Mouse (Mus musculus) neural tube, embryonic 13.5 days (tissue): Measurements from ENCODE around the gene Clcnka. TPM values are rescaled to one million over a fixed set of nuclear protein-coding genes. Genes with fewer than 3 reads are reported as not detected.

ENCODE experiments used
- ATAC-seq: fragments of 200-750 bp; cut with Nextera tagmentation; 2 replicates; pipeline ENCODE4 v1.8.0; 2017; ENCODE audit warnings: low read depth, mild to moderate bottlenecking, moderate TSS enrichment, moderate library complexity
- H3K27ac ChIP-seq: fragments of 300-500 bp; sonication (generic); replicated peaks from 2 replicates; pipeline ENCODE4 v1.5.1; 2015; ENCODE audit warnings: moderate library complexity, mild to moderate bottlenecking, inconsistent platforms
- H3K27me3 ChIP-seq: fragments of 300-500 bp; sonication (generic); 2 replicates; pipeline ENCODE4 v1.6.1; 2015; ENCODE audit warnings: mild to moderate bottlenecking, inconsistent platforms
- H3K36me3 ChIP-seq: fragments of 300-500 bp; sonication (generic); 2 replicates; pipeline ENCODE4 v1.6.1; 2015; ENCODE audit warnings: mild to moderate bottlenecking, inconsistent platforms
- H3K4me1 ChIP-seq: fragments of 300-500 bp; sonication (generic); replicated peaks from 2 replicates; pipeline ENCODE4 v1.6.1; 2015; ENCODE audit warnings: inconsistent platforms
- H3K4me2 ChIP-seq: fragments of 300-500 bp; sonication (generic); 2 replicates; pipeline ENCODE4 v1.6.1; 2015; ENCODE audit warnings: inconsistent platforms, mild to moderate bottlenecking, moderate library complexity
- H3K4me3 ChIP-seq: fragments of 300-500 bp; sonication (generic); 2 replicates; pipeline ENCODE4 v1.5.1; 2015; ENCODE audit warnings: mild to moderate bottlenecking, inconsistent platforms
- H3K9ac ChIP-seq: fragments of 300-500 bp; sonication (generic); 2 replicates; pipeline ENCODE4 v1.6.1; 2015; ENCODE audit warnings: moderate library complexity, mild to moderate bottlenecking, inconsistent platforms
- H3K9me3 ChIP-seq: fragments of 300-500 bp; sonication (generic); 2 replicates; pipeline ENCODE4 v1.6.1; 2016; ENCODE audit warnings: inconsistent platforms
- WGBS: fragments of 180-500 bp; shearing (Covaris S2); methylation state at CpG from one replicate; pipeline ENCODE4 v1.1.7; 2015; 5-methylcytosine and 5-hydroxymethylcytosine counted together
- microRNA-seq: library from miRNA; unstranded; fragments of <30 nt; microRNA quantifications from one replicate; pipeline ENCODE4, GENCODE M21; 2016
- polyA plus RNA-seq: library from polyadenylated mRNA; unstranded; fragments of >200 nt; fragmentation: Nextera tagmentation; extraction: Ambion mirVana; gene quantifications from 2 replicates; pipeline ENCODE4 v1.2.1, GENCODE M21; 2015

Clcnka gene
- polyA plus RNA-seq, 1 experiment from 2014 or later: not detected

GRCm38 (mm10) chr4:141338853-141339252 is 59.7 kb downstream of the Clcnka start:
- H3K9ac ChIP-seq: no peak overlapping the region
- peaks cover 44% of the 10 kb centered on the region for H3K4me1 ChIP-seq
- no peaks in the 10 kb centered on the region for H3K9me3 ChIP-seq
- H3K4me2 ChIP-seq: no peak overlapping the region
- H3K4me3 ChIP-seq: no peak overlapping the region
- H3K36me3 ChIP-seq: no peaks in the 10 kb centered on the region
- H3K27me3 ChIP-seq: no peaks in the 10 kb centered on the region
- ATAC-seq: no peak
- WGBS: 20% methylated on average over 1 of the region's 1 CpGs
- H3K27ac ChIP-seq: peak overlapping the region; percentile 62

GRCm38 (mm10) chr4:141337986-141338385 is 60.5 kb downstream of the Clcnka start:
- H3K4me3 ChIP-seq: no peak overlapping the region
- H3K4me1 ChIP-seq: peaks cover 51% of the 10 kb centered on the region
- no peak overlapping the region for H3K4me2 ChIP-seq
- 0 out of 2 replicates have a peak overlapping the region, but pooled peaks have one; percentile 43 for H3K9ac ChIP-seq
- no peak for ATAC-seq
- H3K27me3 ChIP-seq: no peaks in the 10 kb centered on the region
- 17% methylated on average over 6 of the region's 6 CpGs for WGBS
- no peaks in the 10 kb centered on the region for H3K36me3 ChIP-seq
- H3K9me3 ChIP-seq: no peaks in the 10 kb centered on the region
- H3K27ac ChIP-seq: peak overlapping the region; percentile 62

DNA sequence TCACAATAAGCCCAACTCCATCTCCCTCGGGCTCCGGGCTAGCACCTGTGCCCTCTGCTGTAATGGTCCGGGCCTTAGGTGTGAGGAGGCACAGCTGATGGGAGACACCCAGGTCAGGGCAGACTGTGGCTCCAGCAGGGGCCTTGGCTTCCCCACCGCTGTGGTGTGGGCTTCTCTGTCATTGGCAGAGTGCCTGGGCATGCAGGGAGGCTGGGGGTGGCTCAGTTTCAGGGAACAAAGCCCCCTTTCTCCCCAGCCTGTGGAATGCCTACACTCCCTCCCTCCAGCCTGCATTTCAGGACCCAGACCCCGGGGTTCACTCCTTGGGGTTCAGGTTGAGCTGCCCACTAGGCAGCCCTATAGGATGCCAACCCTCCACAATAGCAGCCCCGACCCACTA is 62.3 kb downstream of the Clcnka start:
- H3K4me2 ChIP-seq: no peak overlapping the region
- no peak overlapping the region for H3K9ac ChIP-seq
- H3K27me3 ChIP-seq: no peaks in the 10 kb centered on the region
- H3K4me1 ChIP-seq: peaks cover 51% of the 10 kb centered on the region
- no peak overlapping the region for H3K4me3 ChIP-seq
- no peaks in the 10 kb centered on the region for H3K36me3 ChIP-seq
- H3K27ac ChIP-seq: peak overlapping the region; percentile 75
- H3K9me3 ChIP-seq: no peaks in the 10 kb centered on the region
- WGBS: 46% methylated on average over 6 of the region's 6 CpGs
- no peak for ATAC-seq

DNA sequence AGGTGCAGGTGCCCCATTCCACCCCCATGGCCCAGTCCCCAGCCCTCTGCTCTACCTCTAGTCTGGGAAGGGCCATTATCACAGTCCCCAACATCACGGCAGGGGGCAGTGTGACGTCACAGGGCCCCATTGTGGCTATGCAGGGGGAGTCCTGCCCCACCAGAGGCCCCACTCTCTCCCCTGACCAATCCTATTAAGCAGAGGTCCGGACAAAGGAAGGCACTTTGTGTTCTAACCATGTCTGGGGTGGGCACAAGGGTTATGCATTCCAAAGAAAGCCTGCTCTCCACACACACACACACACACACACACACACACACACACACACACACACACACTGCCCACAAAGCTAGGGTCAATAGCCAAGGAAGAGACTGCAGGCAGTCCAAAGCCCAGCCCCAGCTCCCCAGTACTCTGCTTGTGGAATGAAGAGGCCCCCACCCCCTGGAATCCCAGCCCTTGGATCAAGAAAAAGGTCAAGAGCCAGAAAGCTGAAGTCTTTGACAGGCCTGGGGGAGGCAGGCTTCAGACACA is 63.2 kb downstream of the Clcnka start:
- peaks cover 51% of the 10 kb centered on the region for H3K4me1 ChIP-seq
- H3K4me2 ChIP-seq: no peak overlapping the region
- no peaks in the 10 kb centered on the region for H3K9me3 ChIP-seq
- WGBS: 12% methylated on average over 3 of the region's 3 CpGs
- no peak overlapping the region for H3K4me3 ChIP-seq
- H3K27ac ChIP-seq: peak overlapping the region; percentile 75
- H3K9ac ChIP-seq: no peak overlapping the region
- no peaks in the 10 kb centered on the region for H3K27me3 ChIP-seq
- H3K36me3 ChIP-seq: no peaks in the 10 kb centered on the region
- peak; percentile 81 for ATAC-seq

DNA sequence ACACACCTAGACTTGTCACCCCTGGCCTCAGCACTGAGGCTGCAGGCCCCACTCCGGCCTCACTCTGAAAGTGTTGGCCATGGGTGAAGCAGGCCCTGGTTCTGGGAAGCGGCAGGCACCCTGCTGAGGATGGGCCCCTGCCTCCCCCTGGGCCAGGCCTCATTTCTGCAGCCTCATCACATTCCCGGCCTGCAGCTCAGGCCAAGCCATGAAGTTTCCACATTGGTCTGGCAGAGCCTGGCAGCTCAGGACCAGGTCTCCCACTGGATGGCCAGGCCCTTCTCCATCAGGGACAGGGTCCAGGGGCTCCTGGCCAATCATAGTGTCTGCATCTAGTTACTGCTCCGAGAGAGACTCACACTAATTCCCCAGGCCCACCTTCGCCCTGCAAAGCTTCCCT is 63.8 kb downstream of the Clcnka start:
- 38% methylated on average over 5 of the region's 5 CpGs for WGBS
- Histone ChIP-seq H3K9me3 (no peaks in the 10 kb centered on the region), H3K4me1 (peaks cover 51% of the 10 kb centered on the region), H3K36me3 (no peaks in the 10 kb centered on the region), H3K27ac (peak overlapping the region; percentile 75), H3K27me3 (no peaks in the 10 kb centered on the region), H3K9ac (0 out of 2 replicates have a peak overlapping the region, but pooled peaks have one; percentile 38), H3K4me2 (no peak overlapping the region), H3K4me3 (no peak overlapping the region)
- ATAC-seq: peak; percentile 4; the same call in 1 of the 2 replicates

Small RNAs within 50 kb of the gene (microRNA-seq; reads per million reads assigned to microRNA genes)
- gene Gm25690: not detected

Other genes starting within 250 kb of the Clcnka start
- gene Rsg1, start 184.8 kb downstream of the Clcnka start, polyA plus RNA-seq: 6.4 and 7.0 TPM in 2 replicates
- 2.1 and 2.2 TPM in 2 replicates for gene Arhgef19, start 159.2 kb downstream of the Clcnka start, polyA plus RNA-seq
- 1.7 and 2.2 TPM in 2 replicates for gene Epha2, start 97.5 kb downstream of the Clcnka start, polyA plus RNA-seq
- gene Fam131c, start 30.5 kb downstream of the Clcnka start, polyA plus RNA-seq: 12.6 and 14.2 TPM in 2 replicates
- not detected in 2 replicates for gene Clcnkb, start 17.3 kb upstream of the Clcnka start, polyA plus RNA-seq
- gene Hspb7, start 22.1 kb upstream of the Clcnka start, polyA plus RNA-seq: not detected in 2 replicates
- not detected in 2 replicates for gene Srarp, start 37.4 kb upstream of the Clcnka start, polyA plus RNA-seq
- gene Zbtb17, start 45.9 kb upstream of the Clcnka start, polyA plus RNA-seq: 45.0 and 45.9 TPM in 2 replicates
- gene Spen, start 139.9 kb upstream of the Clcnka start, polyA plus RNA-seq: 13.8 and 19.5 TPM in 2 replicates
- gene Fblim1, start 207.4 kb upstream of the Clcnka start, polyA plus RNA-seq: 32.1 and 36.6 TPM in 2 replicates
- gene Tmem82, start 219.9 kb upstream of the Clcnka start, polyA plus RNA-seq: 0.31 TPM in 1 of 2 replicates, not detected in the other
- gene Slc25a34, start 225.1 kb upstream of the Clcnka start, polyA plus RNA-seq: 0.11 TPM in 1 of 2 replicates, not detected in the other